Mouse (Mus musculus): ENCODE data around the gene Hspa1l. TPM values are rescaled to one million over a fixed set of nuclear protein-coding genes. Genes with fewer than 3 reads are reported as not detected.
"Not testable (repeated sequence)": the region's sequence is repeated elsewhere in the genome, so short reads cannot be mapped to it uniquely, and the experiment has no call there.

Gene Hspa1l
- polyA plus RNA-seq, 1 experiment from 2014 or later = 1.9 TPM

DNA sequence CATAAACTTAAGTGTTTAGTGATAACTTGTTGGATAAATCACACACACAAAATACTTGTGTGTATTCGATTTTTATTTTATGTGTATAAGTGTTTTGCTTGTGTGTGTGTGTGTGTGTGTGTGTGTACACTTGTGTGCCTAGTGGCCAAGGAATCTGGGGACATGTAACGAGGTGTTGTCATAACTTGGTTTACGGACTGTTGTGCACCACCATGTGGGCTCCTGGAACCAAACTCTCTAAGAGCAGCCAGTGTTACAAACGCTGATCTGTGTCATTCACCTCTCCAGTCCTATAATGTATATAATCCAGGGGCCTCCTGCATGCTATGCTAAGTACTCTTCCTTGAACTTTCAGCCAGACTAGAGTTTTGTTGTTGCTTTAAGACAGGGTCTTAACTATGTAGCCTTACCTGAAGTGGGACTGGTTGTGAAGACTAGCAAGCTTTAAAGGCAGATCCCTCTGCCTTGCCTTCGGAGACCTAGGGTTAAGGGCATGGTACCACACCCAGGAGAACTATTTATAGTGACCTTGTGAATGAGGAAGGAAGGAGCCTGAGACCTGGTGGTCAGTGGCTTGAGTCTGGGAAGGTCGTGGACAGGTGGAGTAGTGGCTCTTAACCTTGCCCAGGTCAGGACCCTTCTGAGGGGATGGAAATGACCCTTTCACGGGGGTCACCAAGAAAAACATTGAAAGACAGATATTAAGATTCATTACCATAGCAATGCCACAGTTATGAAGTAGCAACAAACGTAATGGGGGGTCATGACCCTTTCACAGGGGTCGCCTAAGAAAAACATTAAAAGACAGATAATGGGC, 30.7 kb downstream of the Hspa1l start:
- no peak for TF ChIP-seq CTCF (IDR thresholded peaks at IDR 0.05)
- ChIA-PET CTCF (no interaction called here), POLR2A (no interaction called here)
- in situ Hi-C loops (cut with MboI; ENCODE audit: low pct_unique_long_range_greater_than_20kb) = no loop called here
- ATAC-seq (no peak), DNase-seq (ENCODE audit: low read depth, low spot score) (no peak)
- H3K27me3 ChIP-seq = no peaks in the 10 kb centered on the region

- ATAC-seq (no peak), DNase-seq (ENCODE audit: low read depth, low spot score) (no peak)
- POLR2A ChIA-PET = interaction anchor here (1.0 kb wide), 1 partner anchor 53 kb away, joined by 3 read pairs; no protein-coding TSS in a partner anchor
- H3K27me3 ChIP-seq = no peaks in the 10 kb centered on the region
- in situ Hi-C loops (cut with MboI; ENCODE audit: low pct_unique_long_range_greater_than_20kb) = no loop called here
- CTCF ChIA-PET = no interaction called here
- TF ChIP-seq CTCF (IDR thresholded peaks at IDR 0.05) = no peak
Observed at GRCm38 (mm10) chr17:35004075-35004717, 31.7 kb downstream of the Hspa1l start.

GRCm38 (mm10) chr17:35005158-35005557, 32.7 kb downstream of the Hspa1l start:
- in situ Hi-C loops (cut with MboI; ENCODE audit: low pct_unique_long_range_greater_than_20kb) = no loop called here
- DNase-seq (ENCODE audit: low read depth, low spot score) (no peak), ATAC-seq (no peak)
- H3K27me3 ChIP-seq = no peaks in the 10 kb centered on the region
- TF ChIP-seq CTCF (IDR thresholded peaks at IDR 0.05) = no peak
- CTCF ChIA-PET = no interaction called here
- POLR2A ChIA-PET = no interaction called here

- H3K27me3 ChIP-seq; DNase-seq (ENCODE audit: low read depth, low spot score); ATAC-seq; CTCF ChIA-PET; in situ Hi-C loops (cut with MboI; ENCODE audit: low pct_unique_long_range_greater_than_20kb); POLR2A ChIA-PET: not testable (repeated sequence)
Observed at GRCm38 (mm10) chr17:35005902-35006301, 33.4 kb downstream of the Hspa1l start.

DNA sequence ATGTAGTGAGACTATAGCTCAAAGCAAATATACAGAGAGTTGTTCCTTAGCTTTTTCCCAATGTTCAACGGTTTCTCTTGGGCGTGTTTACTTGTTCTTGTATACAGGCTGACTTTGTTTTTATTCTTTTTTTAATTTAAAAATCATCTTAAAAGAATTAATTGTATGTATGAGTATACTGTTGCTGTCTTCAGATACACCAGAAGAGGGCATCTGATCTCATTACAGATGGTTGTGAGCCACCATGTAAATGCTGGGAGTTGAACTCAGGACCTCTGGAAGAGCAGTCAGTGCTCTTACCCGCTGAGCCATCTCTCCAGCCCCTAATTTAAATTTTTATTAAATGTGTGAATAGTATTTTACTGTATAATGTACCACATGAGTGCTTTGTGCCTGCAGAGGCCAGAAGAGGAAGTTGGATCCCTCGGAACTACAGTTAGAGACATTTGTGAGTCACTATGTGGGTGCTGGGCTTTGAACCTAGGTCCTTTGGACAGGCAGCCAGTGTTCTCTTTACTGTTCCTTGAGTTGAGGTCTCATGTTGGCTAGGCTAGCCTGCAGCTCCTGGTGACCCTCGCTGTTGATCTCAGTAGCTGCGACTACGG, 35.0 kb downstream of the Hspa1l start:
- no peak for TF ChIP-seq CTCF (IDR thresholded peaks at IDR 0.05)
- POLR2A ChIA-PET = no interaction called here
- CTCF ChIA-PET = interaction anchor here (0.7 kb wide), 1 partner anchor 97 kb away, joined by 3 read pairs; no protein-coding TSS in a partner anchor
- in situ Hi-C loops (cut with MboI; ENCODE audit: low pct_unique_long_range_greater_than_20kb) = no loop called here
- DNase-seq (ENCODE audit: low read depth, low spot score) = no peak
- no peaks in the 10 kb centered on the region for H3K27me3 ChIP-seq
- no peak for ATAC-seq

DNA sequence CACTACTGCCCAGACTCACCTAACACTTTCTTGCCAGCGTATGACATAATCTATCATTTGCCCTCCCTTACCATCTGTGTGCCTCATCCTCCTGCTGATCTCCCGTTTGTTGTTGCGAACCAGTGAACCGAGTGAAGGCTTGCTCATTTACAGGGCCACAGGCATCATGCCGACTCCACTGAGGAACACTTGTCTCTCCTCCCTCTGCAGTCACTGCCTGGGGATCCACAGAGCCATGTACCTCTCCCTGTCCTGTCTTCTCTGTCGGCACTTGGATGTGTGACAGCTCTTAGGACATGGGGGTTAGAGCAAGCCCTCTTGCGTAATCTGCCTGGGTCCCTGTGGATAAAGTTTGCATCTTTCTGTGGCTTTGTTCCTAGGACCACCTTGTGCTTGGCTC, 37.1 kb downstream of the Hspa1l start:
- POLR2A ChIA-PET = no interaction called here
- DNase-seq (ENCODE audit: low read depth, low spot score) = no peak
- CTCF ChIA-PET = interaction anchor here (1.1 to 1.5 kb wide), 2 partner anchors 11 to 40 kb away, joined by 3 read pairs; partner anchors contain the start of gene Clic1
- in situ Hi-C loops (cut with MboI; ENCODE audit: low pct_unique_long_range_greater_than_20kb) = no loop called here
- TF ChIP-seq CTCF (IDR thresholded peaks at IDR 0.05) = no peak
- no peak for ATAC-seq
- H3K27me3 ChIP-seq = no peaks in the 10 kb centered on the region

- ATAC-seq (no peak), DNase-seq (ENCODE audit: low read depth, low spot score) (no peak)
- ChIA-PET CTCF (no interaction called here), POLR2A (interaction anchor here (1.9 kb wide), 1 partner anchor 10 kb away, joined by 6 read pairs; no protein-coding TSS in a partner anchor)
- TF ChIP-seq CTCF (IDR thresholded peaks at IDR 0.05) = no peak
- H3K27me3 ChIP-seq = no peaks in the 10 kb centered on the region
- in situ Hi-C loops (cut with MboI; ENCODE audit: low pct_unique_long_range_greater_than_20kb) = loop anchor here (10.0 kb wide), 1 partner anchor 223 kb away; the partner anchor contains the start of genes Atp6v1g2 and Nfkbil1
Observed at GRCm38 (mm10) chr17:35011440-35011839, 38.9 kb downstream of the Hspa1l start.

DNA sequence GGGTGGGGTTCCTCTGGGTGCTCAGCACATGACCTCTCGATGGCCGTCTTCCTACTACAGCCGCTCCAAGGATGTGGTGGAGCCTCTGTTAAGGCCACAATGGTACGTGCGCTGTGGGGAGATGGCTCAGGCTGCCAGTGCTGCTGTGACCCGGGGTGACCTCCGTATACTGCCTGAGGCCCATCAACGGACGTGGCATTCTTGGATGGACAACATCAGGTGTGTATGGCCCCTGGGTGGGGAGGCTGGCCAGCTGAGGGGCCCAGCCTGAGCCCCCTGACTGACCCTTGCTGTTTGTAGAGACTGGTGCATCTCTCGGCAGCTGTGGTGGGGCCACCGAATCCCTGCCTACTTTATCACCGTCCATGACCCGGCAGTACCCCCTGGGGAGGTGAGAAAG, 39.9 kb downstream of the Hspa1l start:
- ChIA-PET POLR2A (interaction anchor here (0.7 to 1.9 kb wide), 2 partner anchors 11 to 47 kb away, joined by 3 to 6 read pairs; no protein-coding TSS in a partner anchor), CTCF (no interaction called here)
- no peak for ATAC-seq
- DNase-seq (ENCODE audit: low read depth, low spot score) = no peak
- in situ Hi-C loops (cut with MboI; ENCODE audit: low pct_unique_long_range_greater_than_20kb) = loop anchor here (10.0 kb wide), 1 partner anchor 222 kb away; the partner anchor contains the start of genes Atp6v1g2 and Nfkbil1
- no peak for TF ChIP-seq CTCF (IDR thresholded peaks at IDR 0.05)
- no peaks in the 10 kb centered on the region for H3K27me3 ChIP-seq

GRCm38 (mm10) chr17:35013221-35013620, 40.7 kb downstream of the Hspa1l start:
- in situ Hi-C loops (cut with MboI; ENCODE audit: low pct_unique_long_range_greater_than_20kb) = loop anchor here (10.0 kb wide), 1 partner anchor 222 kb away; the partner anchor contains the start of genes Atp6v1g2 and Nfkbil1
- POLR2A ChIA-PET = interaction anchor here (1.9 kb wide), 1 partner anchor 12 kb away, joined by 6 read pairs; no protein-coding TSS in a partner anchor
- DNase-seq (ENCODE audit: low read depth, low spot score) (no peak), ATAC-seq (no peak)
- TF ChIP-seq CTCF (IDR thresholded peaks at IDR 0.05) = no peak
- no peaks in the 10 kb centered on the region for H3K27me3 ChIP-seq
- CTCF ChIA-PET = no interaction called here

DNA sequence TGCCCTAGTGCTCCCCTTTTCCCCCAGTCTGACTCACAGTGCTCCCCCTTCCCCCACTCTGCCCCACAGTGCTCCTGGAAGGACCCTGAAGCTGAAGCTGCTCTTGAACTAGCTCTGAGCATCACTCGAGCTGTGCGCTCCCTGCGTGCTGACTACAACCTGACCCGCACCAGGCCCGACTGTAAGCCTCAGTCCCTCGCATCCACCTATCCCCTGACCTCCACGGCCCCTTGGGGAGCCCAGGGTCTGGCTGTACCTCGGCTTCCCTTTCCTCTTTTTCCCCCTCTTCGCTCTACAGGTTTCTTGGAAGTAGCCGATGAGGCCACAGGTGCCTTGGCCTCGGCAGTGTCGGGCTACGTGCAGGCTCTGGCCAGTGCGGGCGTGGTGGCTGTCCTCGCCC, 42.8 kb downstream of the Hspa1l start:
- H3K27me3 ChIP-seq = no peaks in the 10 kb centered on the region
- DNase-seq (ENCODE audit: low read depth, low spot score) (no peak), ATAC-seq (no peak)
- CTCF ChIA-PET = no interaction called here
- no peak for TF ChIP-seq CTCF (IDR thresholded peaks at IDR 0.05)
- POLR2A ChIA-PET = no interaction called here
- in situ Hi-C loops (cut with MboI; ENCODE audit: low pct_unique_long_range_greater_than_20kb) = loop anchor here (10.0 kb wide), 1 partner anchor 220 kb away; the partner anchor contains the start of genes Atp6v1g2 and Nfkbil1
